Comparison of ENCODE assay signal across 12 mouse cellular contexts in genomic region chr19:57975201-57975600, GRCm38 (mm10).
DNase-seq lines count a peak whose midpoint lies in the region.
"Had no signal": no experiment of that assay in that cellular context is flagged by ENCODE, and none has a peak within 500 bp of the region (broad histone marks: within the 10 kb centered on the region; RNA-seq: fewer than 3 reads in every experiment).

No protein-coding gene starts in this region.

- intact Hi-C loops in left cerebral cortex, postnatal 4 days (cut with DNase I): no loop called here
- intact Hi-C loops in left cerebral cortex, postnatal 14 days (cut with DNase I): no loop called here

- peak; percentile 16 to 27 for DNase-seq in cerebellum, postnatal 14 days
- DNase-seq in cerebellum, adult 11-12 months: no peak
- peak; percentile 43 for DNase-seq in left cerebral cortex, postnatal 4 days
- DNase-seq in left cerebral cortex, postnatal 14 days (ENCODE audit: low spot score in 2 of 2): no peak
- DNase-seq: adrenal gland, adult 2 months; adrenal gland, postnatal 10 days; adrenal gland, postnatal 25 days; cerebellum, adult 11 months; cerebellum, adult 2 months; cerebellum, adult 9-10 months; cerebellum, postnatal 36 days; embryo, embryonic 11 days had no signal

Comparison
In these comparisons a context has a peak if more than half of its experiments do, and no peak if none do; other contexts are left out.
1. DNase-seq: peak in cerebellum, postnatal 14 days (2 of 2) and left cerebral cortex, postnatal 4 days (single experiment); none in cerebellum, adult 11-12 months (single experiment) and left cerebral cortex, postnatal 14 days (0 of 2).